Mouse (Mus musculus) spleen, adult 2 months (tissue): ENCODE data around the gene Frmd8.

Experiments
- CTCF ChIP-seq: fragments of 200-500 bp; IDR thresholded peaks from 2 replicates; pipeline ENCODE4 v1.5.1; 2011; ENCODE audit warnings: mild to moderate bottlenecking, inconsistent platforms; ENCODE audit not compliant: insufficient read depth, insufficient read length, insufficient replicate concordance; ENCODE audit errors: extremely low read depth
- POLR2A ChIP-seq: fragments of 200-500 bp; IDR thresholded peaks from 2 replicates; pipeline ENCODE4 v1.6.1; 2011; ENCODE audit warnings: low read depth, low read length, inconsistent platforms

DNA sequence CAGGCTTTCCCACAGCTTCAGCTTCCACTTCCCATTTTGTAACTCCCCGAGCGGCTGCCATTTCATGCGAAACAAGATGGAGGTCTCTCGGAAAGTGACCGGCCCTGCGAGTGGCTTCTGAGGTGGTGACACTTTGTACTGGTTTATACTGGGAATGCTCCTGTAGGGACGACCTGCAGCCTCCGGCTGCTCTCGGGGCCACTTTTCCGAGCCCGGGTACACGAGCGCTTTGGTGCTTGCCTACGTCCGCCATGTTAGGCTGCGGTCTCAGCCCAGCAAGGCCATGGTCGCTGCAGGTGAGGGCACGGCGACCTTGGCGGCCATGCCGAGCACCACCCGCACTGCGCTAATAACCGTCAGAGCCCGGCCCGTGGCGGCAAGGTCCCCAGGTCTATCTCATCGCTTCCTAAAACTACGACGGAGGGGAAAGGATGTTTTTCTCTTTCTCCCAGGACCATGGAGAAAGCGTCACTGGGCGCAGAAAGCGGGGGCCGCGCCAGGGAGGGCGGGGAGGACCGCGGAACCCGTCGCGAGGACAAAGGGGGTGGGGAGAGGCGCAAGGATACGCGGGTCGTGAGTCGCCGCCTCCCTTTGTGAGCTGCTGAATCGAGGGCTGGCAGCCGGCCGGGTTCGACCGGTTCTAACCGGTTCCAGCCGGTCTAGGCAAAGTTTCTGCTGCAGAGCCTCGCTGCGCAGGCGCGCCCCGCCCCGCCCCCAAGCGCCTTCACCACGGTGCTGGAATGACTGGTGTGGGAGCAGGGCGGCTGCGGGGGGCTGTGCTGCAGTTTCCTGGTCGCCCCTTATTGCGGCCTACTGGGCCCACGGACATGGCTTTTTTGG lies 71.8 kb downstream of the Frmd8 start:
- no peak for TF ChIP-seq CTCF
- TF ChIP-seq POLR2A = peak; percentile 79
